Mouse (Mus musculus) heart, postnatal 0 days (tissue): ENCODE measurements at regions not wholly inside any gene's neighbourhood (a gene's known extent, or its start where the extent isn't known, plus 50 kb on each side); places are given as distances from the start of the nearest gene placed in this dataset.

Experiments used
- ATAC-seq: fragments of 200-750 bp; cut with Nextera tagmentation; 2 replicates; pipeline ENCODE4 v1.8.0; 2017; ENCODE audit warnings: low read depth, moderate number of reproducible peaks, moderate library complexity; ENCODE audit not compliant: insufficient read depth
- DNase-seq: peaks from one replicate; pipeline ENCODE4 v3.0.0-alpha.2; 2016; ENCODE audit warnings: low spot score
- H3K27ac ChIP-seq: fragments of 300-500 bp; sonication (generic); 2 replicates; pipeline ENCODE4 v1.5.1; 2014; ENCODE audit warnings: low read depth, mild to moderate bottlenecking
- H3K27me3 ChIP-seq: fragments of 300-500 bp; sonication (generic); 2 replicates; pipeline ENCODE4 v1.6.1; 2014; ENCODE audit warnings: low read length, mixed read lengths; ENCODE audit not compliant: control insufficient read depth, insufficient read depth
- H3K36me3 ChIP-seq: fragments of 300-500 bp; sonication (generic); replicated peaks from 2 replicates; pipeline ENCODE4 v1.6.1; 2014; ENCODE audit warnings: low read length, mixed read lengths; ENCODE audit not compliant: control insufficient read depth, insufficient read depth
- H3K4me1 ChIP-seq: fragments of 300-500 bp; sonication (generic); 2 replicates; pipeline ENCODE4 v1.6.1; 2014; ENCODE audit warnings: antibody characterized with exemption; ENCODE audit not compliant: control insufficient read depth, insufficient read depth
- H3K4me2 ChIP-seq: fragments of 300-500 bp; sonication (generic); 2 replicates; pipeline ENCODE4 v1.6.1; 2014; ENCODE audit warnings: low read depth, mild to moderate bottlenecking, low read length, moderate library complexity
- H3K4me3 ChIP-seq: fragments of 300-500 bp; sonication (generic); 2 replicates; pipeline ENCODE4 v1.5.1; 2014; ENCODE audit warnings: low read depth, low read length
- H3K9ac ChIP-seq: fragments of 300-500 bp; sonication (generic); replicated peaks from 2 replicates; pipeline ENCODE4 v1.6.1; 2014; ENCODE audit warnings: low read depth, low read length, mixed read lengths
- H3K9me3 ChIP-seq: fragments of 300-500 bp; sonication (generic); replicated peaks from 2 replicates; pipeline ENCODE4 v1.6.1; 2016; ENCODE audit warnings: low read length; ENCODE audit not compliant: control insufficient read depth
- CTCF ChIP-seq: IDR thresholded peaks from 2 replicates; pipeline ENCODE4 v1.5.1; 2016; ENCODE audit warnings: antibody characterized with exemption, control low read depth, low read depth
- EP300 ChIP-seq: IDR thresholded peaks from 2 replicates; pipeline ENCODE4 v1.6.1; 2016; ENCODE audit warnings: antibody characterized with exemption, low read depth
- WGBS: fragments of 180-500 bp; shearing (Covaris S2); extraction: QIAGEN DNeasy Blood & Tissue Kit; methylation state at CpG from one replicate; pipeline ENCODE4 v1.1.7; 2014; 5-methylcytosine and 5-hydroxymethylcytosine counted together

DNA sequence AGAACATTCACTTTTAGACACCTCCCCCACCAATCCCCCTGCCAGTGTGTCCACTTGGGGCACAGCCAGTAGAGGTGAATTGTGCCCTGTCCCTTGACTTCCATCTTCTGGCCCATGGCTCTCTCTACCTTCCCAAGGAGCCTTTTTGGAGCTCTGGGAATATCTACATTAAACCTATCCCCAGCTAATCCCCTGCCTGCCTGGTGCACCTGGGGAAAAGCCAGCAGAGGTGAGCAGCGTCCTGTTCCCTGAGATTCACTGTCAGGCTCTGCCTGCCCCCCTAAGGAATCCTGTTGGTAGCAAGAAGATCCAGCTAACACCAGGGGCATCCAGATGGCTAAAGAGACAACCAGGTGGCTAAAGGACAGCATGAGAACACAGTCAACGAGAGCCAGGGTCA, 93.6 kb upstream of the Srsf6 start:
- no peak for TF ChIP-seq EP300
- Histone ChIP-seq H3K9ac (no peak overlapping the region), H3K4me1 (no peaks in the 10 kb centered on the region), H3K4me2 (no peak overlapping the region), H3K27me3 (no peaks in the 10 kb centered on the region), H3K27ac (no peak overlapping the region), H3K36me3 (no peaks in the 10 kb centered on the region), H3K9me3 (no peaks in the 10 kb centered on the region), H3K4me3 (no peak overlapping the region)
- DNase-seq (no peak), ATAC-seq (no peak)
- 59% methylated on average over 2 of the region's 2 CpGs for WGBS

DNA sequence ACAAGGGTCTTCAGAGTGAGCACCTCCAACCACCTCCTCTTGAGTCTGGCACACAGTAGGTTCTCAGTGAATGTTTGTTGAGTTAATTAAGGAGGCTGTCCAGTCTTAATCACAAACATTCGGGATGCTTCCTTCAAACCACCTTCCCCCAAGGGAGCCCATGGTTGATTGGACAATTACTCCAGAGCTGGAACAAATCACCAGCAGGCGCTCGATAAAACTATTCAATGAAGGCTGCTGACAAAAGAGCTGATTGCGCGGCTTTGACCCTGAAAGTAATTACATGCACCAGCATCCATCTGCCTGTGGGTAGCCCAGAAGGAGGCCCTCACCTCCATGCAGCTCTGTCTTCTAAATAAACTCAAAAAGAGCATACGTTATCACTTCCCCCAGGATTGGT, 97.6 kb upstream of the Srsf6 start:
- no peak overlapping the region for H3K27ac ChIP-seq
- no peaks in the 10 kb centered on the region for H3K27me3 ChIP-seq
- no peak overlapping the region for H3K4me3 ChIP-seq
- WGBS, result 75% methylated on average over 6 of the region's 6 CpGs
- no peaks in the 10 kb centered on the region for H3K9me3 ChIP-seq
- no peak for ATAC-seq
- no peak for DNase-seq
- TF ChIP-seq CTCF, result no peak
- no peak for TF ChIP-seq EP300
- H3K9ac ChIP-seq, result no peak overlapping the region
- H3K36me3 ChIP-seq, result no peaks in the 10 kb centered on the region
- no peak overlapping the region for H3K4me2 ChIP-seq
- no peaks in the 10 kb centered on the region for H3K4me1 ChIP-seq

- no peak overlapping the region for H3K4me2 ChIP-seq
- H3K36me3 ChIP-seq, result no peaks in the 10 kb centered on the region
- H3K27me3 ChIP-seq, result no peaks in the 10 kb centered on the region
- no peak overlapping the region for H3K4me3 ChIP-seq
- no peak overlapping the region for H3K9ac ChIP-seq
- H3K9me3 ChIP-seq, result no peaks in the 10 kb centered on the region
- H3K4me1 ChIP-seq, result no peaks in the 10 kb centered on the region; the same call in 1 of the 2 replicates
- no peak overlapping the region for H3K27ac ChIP-seq
- WGBS, result 79% methylated on average over 4 of the region's 4 CpGs
- TF ChIP-seq CTCF, result no peak
- no peak for TF ChIP-seq EP300
- ATAC-seq (no peak), DNase-seq (peak; percentile 14)
Measured at GRCm38 (mm10) chr2:162818787-162819186, 112.5 kb upstream of the Srsf6 start.

DNA sequence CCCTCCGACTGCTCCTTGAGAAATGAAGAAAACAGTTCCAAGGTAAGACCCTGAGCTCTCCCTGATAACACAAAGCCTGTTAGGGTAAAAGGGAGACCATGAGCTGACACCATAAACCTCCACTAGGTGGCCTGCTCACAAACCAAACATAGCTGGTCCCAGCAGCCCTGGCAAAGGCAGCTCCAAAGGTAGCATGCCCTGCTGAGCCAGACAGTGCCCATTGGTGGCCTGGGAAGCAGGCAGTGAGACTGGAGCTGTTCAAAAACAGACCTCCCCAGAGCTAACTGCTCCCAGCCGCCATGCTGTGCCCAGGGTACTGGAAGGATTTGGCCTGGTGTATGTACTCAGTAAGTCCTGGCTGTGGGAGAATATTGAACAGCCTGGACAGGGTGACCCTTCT, 117.1 kb upstream of the Srsf6 start:
- Histone ChIP-seq H3K9me3 (no peaks in the 10 kb centered on the region), H3K4me2 (no peak overlapping the region), H3K27ac (no peak overlapping the region), H3K9ac (no peak overlapping the region), H3K4me1 (no peaks in the 10 kb centered on the region; the same call in 1 of the 2 replicates), H3K27me3 (no peaks in the 10 kb centered on the region), H3K4me3 (no peak overlapping the region), H3K36me3 (no peaks in the 10 kb centered on the region)
- DNase-seq, result no peak
- TF ChIP-seq EP300 (no peak), CTCF (no peak)
- 56% methylated on average over 2 of the region's 2 CpGs for WGBS
- no peak for ATAC-seq

DNA sequence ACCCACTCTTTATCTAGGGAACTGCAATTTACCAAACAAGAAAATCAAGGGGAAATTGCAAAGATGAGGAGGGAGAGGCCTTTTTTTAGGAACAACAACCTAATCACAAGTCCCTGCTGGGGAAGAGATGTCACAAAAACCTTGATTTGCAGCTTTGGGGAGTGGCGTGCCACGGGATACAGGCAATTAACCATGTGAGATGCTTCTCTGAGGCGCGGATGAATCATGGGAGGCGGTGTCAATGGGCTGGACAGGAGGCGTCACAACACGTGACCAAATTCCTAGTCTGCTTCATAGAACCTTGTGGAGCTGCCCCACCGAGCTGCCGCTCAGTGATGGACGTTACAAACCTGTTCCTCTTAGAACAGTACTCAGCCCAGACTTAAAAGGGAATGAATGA, 123.6 kb upstream of the Srsf6 start:
- DNase-seq, result no peak
- 85% methylated on average over 10 of the region's 10 CpGs for WGBS
- H3K27ac ChIP-seq, result no peak overlapping the region
- no peaks in the 10 kb centered on the region for H3K9me3 ChIP-seq
- no peak overlapping the region for H3K4me3 ChIP-seq
- no peak for TF ChIP-seq EP300
- no peak for TF ChIP-seq CTCF
- no peak overlapping the region for H3K4me2 ChIP-seq
- H3K27me3 ChIP-seq, result no peaks in the 10 kb centered on the region
- no peak overlapping the region for H3K9ac ChIP-seq
- ATAC-seq, result no peak
- H3K4me1 ChIP-seq, result no peaks in the 10 kb centered on the region
- no peaks in the 10 kb centered on the region for H3K36me3 ChIP-seq

DNA sequence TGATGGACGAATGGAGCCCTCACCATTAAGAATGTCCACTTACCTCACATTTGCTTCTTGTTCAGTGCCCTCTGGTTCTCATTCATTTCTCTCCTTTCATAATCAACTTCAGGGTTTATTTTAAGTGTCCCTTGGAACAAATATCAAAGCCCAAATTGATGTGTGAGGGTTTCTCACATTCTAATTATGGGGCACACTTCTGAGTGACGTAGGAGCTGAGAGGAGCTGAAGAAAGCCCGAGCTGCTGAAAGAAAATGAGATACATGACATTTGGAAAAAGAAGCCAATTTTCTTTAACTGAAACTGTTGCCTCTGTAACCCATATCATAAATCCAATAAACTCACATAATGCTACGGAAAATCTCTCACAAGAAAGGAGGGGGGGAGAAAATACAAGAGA, 134.8 kb upstream of the Srsf6 start:
- Histone ChIP-seq H3K36me3 (no peaks in the 10 kb centered on the region), H3K4me2 (no peak overlapping the region), H3K27me3 (no peaks in the 10 kb centered on the region), H3K9ac (no peak overlapping the region), H3K9me3 (no peaks in the 10 kb centered on the region), H3K4me3 (no peak overlapping the region), H3K27ac (no peak overlapping the region), H3K4me1 (no peaks in the 10 kb centered on the region)
- TF ChIP-seq EP300, result no peak
- no peak for TF ChIP-seq CTCF
- no peak for DNase-seq
- WGBS, result 38% methylated on average over 4 of the region's 4 CpGs
- ATAC-seq, result no peak
